Mouse (Mus musculus) left cerebral cortex, postnatal 14 days (tissue): ENCODE results near the gene Mospd1. TPM values are rescaled to one million over a fixed set of nuclear protein-coding genes. Genes with fewer than 3 reads are reported as not detected.

ENCODE experiments used
- DNase-seq, 2 experiments: peaks; one replicate each; pipeline ENCODE4 v3.0.0; 2021 to 2022; ENCODE audit warnings: low spot score in 2 of 2, mixed read lengths in 1 of 2
- intact Hi-C: fragments of 180-260 bp; cut with DNase I; formaldehyde crosslinking; loops from one replicate; pipeline ENCODE4 v1.15.1; 2025
- long read RNA-seq, 2 experiments: library from polyadenylated mRNA; stranded (forward); transcript quantifications; one replicate each; pipeline ENCODE4 v2.0.0; 2021
- total RNA-seq, 2 experiments: library from RNA; stranded (reverse); gene quantifications; 2 replicates each; pipeline ENCODE4 v1.2.3; 2021

Gene Mospd1
- 10 to 100 TPM; 13.3 to 15.7 TPM for total RNA-seq
- long read RNA-seq, experiment 1, transcript Mospd1-202 (6 exons, 1,773 nt) = major isoform, 20 of 31 reads
- long read RNA-seq, experiment 1, partial matches to known transcripts = 1 of 31 reads
- long read RNA-seq, experiment 1, other reads (novel, unspliced or antisense) = 9 of 31 reads
- long read RNA-seq, experiment 2, transcript Mospd1-202 (6 exons, 1,773 nt) = major isoform, 18 of 27 reads
- long read RNA-seq, experiment 2, partial matches to known transcripts = 0 of 27 reads
- long read RNA-seq, experiment 2, other reads (novel, unspliced or antisense) = 8 of 27 reads

DNA sequence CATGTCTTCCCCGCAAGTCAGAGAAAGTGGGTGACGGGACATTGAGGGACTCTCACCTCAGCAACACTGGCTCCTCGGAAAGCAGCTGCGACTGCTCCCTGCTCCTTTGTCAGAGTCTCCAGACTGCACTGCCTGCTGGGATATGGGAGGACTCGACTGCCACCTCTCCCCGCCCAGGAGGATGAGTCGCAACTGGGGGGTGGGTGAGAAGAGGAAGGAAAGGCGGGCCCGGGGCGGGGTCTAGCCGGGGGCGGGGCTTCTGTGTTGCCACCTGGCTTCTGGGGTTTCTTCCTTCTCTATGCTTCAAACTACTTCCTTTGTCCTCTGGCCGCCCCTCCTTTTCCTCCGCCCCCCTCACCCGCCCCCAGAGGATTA, at the start of gene Mospd1:
TSS of gene Mospd1 (minus strand) at position 137 of the 375 bp plus-strand sequence.
- peak; percentile 74 to 79 for DNase-seq
- intact Hi-C loops = no loop called here

DNA sequence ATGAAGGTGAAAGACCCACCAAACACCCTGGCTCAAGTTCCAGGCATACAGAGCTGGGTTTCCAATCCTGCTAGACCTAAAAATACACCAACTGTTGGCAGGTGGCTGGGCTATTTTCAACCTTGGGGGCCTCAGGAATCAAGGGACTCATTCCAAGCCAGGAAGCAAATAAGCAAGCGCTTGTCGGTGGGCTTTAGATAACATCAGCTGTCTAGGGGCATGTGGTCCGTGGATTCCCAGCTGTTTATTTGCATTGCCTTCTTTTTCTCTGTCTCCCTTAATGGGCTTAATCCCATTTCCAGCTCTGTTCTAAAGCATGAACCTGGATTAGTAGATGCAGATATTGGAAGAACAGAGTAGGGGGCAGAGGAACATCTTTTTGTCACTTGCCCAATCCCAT, 16.1 kb upstream of the Mospd1 start:
- DNase-seq = no peak
- intact Hi-C loops = no loop called here

DNA sequence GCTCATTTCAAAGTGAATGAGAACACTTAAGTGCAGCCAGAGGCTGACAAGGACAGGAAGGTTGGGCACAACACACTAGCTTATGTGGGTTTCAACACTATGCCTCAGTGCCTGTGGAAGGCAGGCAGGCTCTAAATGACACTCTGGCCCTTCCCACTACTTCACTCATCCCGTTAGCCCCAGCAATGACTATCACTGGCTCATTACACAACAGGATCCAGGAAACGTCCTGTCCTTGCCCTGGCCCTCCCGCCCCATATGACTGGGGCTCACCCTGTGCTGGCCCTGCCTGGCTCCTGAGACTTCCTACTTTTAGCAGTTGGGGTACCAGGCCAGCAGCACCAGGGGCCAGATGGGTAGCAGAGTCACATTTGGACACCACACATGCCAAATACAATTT, 12.8 kb upstream of the Mospd1 start:
- intact Hi-C loops = no loop called here
- DNase-seq = no peak

DNA sequence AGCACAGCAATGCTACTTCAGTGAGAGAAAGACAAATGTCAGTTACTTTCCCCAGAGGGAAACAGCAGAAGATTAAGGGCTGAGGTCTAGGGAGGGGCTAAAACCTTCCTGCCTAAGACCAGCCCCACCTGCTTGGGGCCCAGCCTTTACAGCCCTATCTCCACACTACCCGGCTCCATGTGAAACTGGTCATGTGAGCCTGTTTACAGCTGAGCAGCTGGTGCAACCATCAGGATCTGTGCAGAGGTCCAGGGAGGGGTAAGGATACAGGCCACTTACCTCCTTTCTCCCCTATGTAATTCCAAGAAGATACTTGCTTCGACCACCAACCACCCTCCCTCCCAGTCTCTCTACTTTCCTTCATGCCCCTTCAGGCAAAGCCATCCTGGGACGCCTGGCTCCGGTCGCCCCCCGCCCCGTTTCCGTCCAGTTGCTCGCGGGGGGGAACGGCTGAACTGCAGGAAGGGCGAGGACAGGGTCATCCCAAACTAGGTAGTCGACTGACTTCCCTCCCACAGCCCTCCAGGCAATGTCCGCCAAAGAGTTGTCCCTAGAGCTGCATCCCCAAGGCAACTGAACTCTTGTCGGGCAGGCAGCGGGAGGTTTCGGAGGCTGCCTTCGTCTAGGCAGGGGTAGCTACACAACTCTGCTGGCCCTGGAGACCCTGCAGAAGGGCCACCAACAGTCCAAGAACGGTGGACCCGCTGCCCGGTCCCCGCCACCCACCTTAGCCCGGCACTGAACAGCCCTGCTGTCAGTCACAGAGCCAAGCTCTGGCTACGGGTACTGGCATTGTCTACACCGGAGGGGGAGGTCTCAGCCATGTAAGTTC, 552 bp downstream of the Mospd1 start:
- intact Hi-C loops = no loop called here
- DNase-seq = peak in 1 of 2 experiments; percentile 2

DNA sequence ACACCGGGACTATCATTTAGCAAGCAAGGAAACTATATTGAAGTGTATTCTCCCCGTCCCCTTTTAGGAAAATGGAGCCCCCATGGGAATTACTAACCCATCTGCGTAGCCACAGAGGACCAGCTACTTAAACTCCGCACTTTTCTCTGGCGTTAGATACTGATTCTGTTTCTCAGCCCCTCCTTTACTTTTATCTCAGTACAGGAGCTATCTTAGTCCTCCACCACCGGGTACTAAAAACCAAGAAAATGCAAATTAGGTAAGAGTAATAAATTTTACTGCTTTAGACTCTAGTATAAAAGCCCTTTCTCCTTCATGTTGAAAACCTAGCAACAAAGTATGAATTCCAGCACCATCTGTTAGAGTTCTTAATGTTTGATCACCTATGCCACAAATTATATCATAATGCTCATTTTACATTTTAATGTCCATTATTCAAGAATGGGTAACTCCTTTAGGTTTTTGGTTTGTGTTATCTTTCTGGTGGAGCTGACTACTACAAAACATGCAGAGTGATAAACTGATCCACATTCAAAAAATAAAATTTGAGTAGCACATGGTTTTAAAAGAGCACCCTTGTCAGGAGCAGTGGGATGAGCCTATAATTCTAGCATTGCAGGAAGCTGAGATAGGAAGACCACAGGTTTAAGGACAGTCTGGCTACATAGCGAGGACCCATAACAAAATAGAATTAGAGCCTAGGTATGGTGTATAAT, 5.5 kb downstream of the Mospd1 start:
- DNase-seq = no peak
- intact Hi-C loops = no loop called here

DNA sequence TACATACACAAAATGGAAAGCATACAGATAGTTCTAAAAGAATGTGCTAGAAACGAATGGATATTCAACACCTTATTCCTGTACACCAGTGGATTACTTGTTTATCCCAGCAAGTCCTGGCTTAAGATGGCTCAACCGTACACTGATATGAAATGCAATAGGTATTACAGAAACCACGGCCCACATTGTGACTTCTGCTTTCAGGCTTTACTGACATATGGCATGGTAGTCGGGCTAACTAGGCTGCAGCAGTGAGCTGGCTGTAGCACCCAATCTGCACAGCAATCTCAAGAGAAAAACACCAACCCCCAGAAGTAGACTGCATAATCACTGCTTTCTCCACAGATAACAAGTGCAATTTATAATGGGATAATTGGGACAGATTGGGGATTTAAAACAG, 21.9 kb downstream of the Mospd1 start:
- intact Hi-C loops = no loop called here
- no peak for DNase-seq

DNA sequence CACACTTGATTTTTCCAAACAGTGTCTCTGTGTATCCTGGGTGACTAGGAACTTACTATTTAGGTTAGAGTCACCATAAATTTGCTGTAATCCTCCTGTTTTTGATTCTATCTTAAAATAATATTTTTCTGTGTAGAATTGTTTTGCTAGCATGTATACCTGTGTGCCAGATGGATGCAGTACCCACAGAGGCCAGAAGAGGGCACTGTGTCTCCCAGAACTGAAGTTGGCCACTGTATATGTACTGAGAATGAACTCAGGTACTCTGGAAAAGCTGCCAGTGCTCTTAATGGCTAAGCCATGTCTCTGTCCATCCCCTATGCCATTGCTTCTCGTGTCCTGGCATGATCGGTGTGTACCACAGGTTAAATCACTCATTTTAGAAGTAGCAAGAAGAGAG, 28.8 kb downstream of the Mospd1 start:
- DNase-seq = peak; percentile 21 to 39
- intact Hi-C loops = no loop called here

DNA sequence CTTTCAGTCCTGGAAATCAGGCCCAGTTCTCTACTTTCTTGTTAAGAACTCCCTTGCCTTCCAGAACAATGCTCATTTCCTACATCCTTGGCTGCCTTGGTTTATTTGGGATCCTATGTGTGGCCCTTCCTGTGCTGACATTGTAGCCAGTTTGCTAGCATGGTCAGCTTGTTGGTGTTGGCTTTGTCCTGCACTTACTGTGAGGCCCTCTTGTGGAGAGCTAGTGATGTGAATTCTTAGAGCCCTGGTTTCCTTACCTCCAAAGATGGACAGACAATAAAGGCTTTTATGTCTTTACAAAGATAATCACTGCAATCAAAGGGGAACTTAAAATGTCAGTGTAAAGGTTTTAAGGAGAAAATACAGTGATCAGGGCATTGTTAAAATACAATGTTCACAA, 32.9 kb downstream of the Mospd1 start:
- no peak for DNase-seq
- intact Hi-C loops = no loop called here

DNA sequence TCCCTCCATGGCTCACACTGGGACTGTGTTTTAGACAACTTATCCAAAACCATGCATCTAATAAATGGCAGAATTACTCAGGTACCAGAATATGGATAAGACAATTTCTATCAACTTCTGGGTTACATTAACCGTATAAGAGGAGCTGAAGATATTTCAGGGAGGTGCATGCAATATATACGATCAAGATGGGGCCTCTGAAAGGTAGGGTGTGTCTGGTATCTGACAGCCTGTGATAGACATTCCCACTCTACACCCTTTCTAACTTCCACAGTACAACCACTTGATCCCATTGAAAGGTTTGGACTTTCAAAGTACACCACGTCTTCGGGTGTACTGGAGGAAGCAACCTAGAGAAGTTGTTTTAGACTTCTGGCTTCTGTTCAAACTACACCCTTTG, 39.9 kb downstream of the Mospd1 start:
- intact Hi-C loops = no loop called here
- DNase-seq = no peak

DNA sequence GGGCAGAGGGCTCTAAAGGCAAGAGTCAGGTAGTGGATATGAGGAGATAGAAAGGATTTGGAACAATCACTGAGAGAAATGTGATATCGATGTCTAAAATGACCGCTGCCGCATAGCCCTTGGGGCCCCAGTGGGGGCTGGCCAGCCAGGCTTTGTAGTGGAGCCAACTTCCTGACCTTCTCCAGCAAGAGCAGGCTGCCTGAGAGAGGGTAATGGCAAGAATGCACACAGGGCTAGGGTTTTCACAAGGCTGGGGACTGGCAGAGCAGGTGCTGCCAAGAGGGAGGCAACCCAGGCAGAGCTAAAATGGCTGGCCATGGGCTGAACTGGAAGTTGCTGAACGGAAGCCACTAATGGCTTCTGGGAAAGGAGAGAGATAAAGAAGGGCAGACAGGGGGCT, 49.2 kb downstream of the Mospd1 start:
- intact Hi-C loops = no loop called here
- no peak for DNase-seq

DNA sequence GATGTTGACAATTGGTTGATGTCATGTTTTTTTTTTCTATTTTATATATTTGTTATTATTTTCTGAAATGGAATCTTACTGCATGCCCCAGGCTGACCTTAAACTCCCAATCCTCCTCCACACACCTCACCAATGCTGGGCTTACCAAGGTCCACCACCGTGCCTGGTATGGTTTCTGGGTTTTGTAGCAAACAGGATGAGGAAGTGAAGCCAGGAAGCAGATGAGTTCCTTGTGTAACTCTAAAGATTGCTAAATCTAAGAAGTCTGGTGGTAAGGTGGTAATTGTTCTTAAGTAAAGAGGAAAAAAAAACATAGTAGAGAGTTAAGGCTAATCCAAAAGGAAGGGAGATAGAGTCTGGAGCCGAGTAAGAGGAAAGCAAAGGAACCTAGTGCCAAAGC, 49.7 kb downstream of the Mospd1 start:
- intact Hi-C loops = no loop called here
- no peak for DNase-seq

Other genes with a start within 250 kb of the Mospd1 start
- gene Plac1, start 130.4 kb downstream of the Mospd1 start, total RNA-seq = not detected
- gene Fam122b, start 100.7 kb downstream of the Mospd1 start, total RNA-seq = 1 to 10 TPM; 3.3 to 4.4 TPM
- not detected for gene Fam122c, start 97.1 kb downstream of the Mospd1 start, total RNA-seq
- gene Etd, start 64.4 kb upstream of the Mospd1 start, total RNA-seq = not detected
- 100 to 1,000 TPM; 181 to 186 TPM for gene Rtl8c, start 237.5 kb upstream of the Mospd1 start, total RNA-seq
- gene Gm14597, start 238.5 kb upstream of the Mospd1 start, total RNA-seq = not detected